Mouse (Mus musculus) heart, postnatal 0 days (tissue): ENCODE measurements around the gene Serpinb1c. TPM values are rescaled to one million over a fixed set of nuclear protein-coding genes. Genes with fewer than 3 reads are reported as not detected.
A peak's percentile ranks its signal among the peaks of the same experiment; 100 is the strongest.
"Not testable (repeated sequence)": the region's sequence is repeated elsewhere in the genome, so short reads cannot be mapped to it uniquely, and the experiment has no call there.

Experiments
- ATAC-seq: fragments of 200-750 bp; cut with Nextera tagmentation; 2 replicates; pipeline ENCODE4 v1.8.0; 2017; ENCODE audit warnings: low read depth, moderate number of reproducible peaks, moderate library complexity; ENCODE audit not compliant: insufficient read depth
- DNase-seq: peaks from one replicate; pipeline ENCODE4 v3.0.0-alpha.2; 2016; ENCODE audit warnings: low spot score
- H3K27ac ChIP-seq: fragments of 300-500 bp; sonication (generic); 2 replicates; pipeline ENCODE4 v1.5.1; 2014; ENCODE audit warnings: low read depth, mild to moderate bottlenecking
- H3K27me3 ChIP-seq: fragments of 300-500 bp; sonication (generic); 2 replicates; pipeline ENCODE4 v1.6.1; 2014; ENCODE audit warnings: low read length, mixed read lengths; ENCODE audit not compliant: control insufficient read depth, insufficient read depth
- H3K36me3 ChIP-seq: fragments of 300-500 bp; sonication (generic); replicated peaks from 2 replicates; pipeline ENCODE4 v1.6.1; 2014; ENCODE audit warnings: low read length, mixed read lengths; ENCODE audit not compliant: control insufficient read depth, insufficient read depth
- H3K4me1 ChIP-seq: fragments of 300-500 bp; sonication (generic); 2 replicates; pipeline ENCODE4 v1.6.1; 2014; ENCODE audit warnings: antibody characterized with exemption; ENCODE audit not compliant: control insufficient read depth, insufficient read depth
- H3K4me2 ChIP-seq: fragments of 300-500 bp; sonication (generic); 2 replicates; pipeline ENCODE4 v1.6.1; 2014; ENCODE audit warnings: low read depth, mild to moderate bottlenecking, low read length, moderate library complexity
- H3K4me3 ChIP-seq: fragments of 300-500 bp; sonication (generic); 2 replicates; pipeline ENCODE4 v1.5.1; 2014; ENCODE audit warnings: low read depth, low read length
- H3K9ac ChIP-seq: fragments of 300-500 bp; sonication (generic); replicated peaks from 2 replicates; pipeline ENCODE4 v1.6.1; 2014; ENCODE audit warnings: low read depth, low read length, mixed read lengths
- H3K9me3 ChIP-seq: fragments of 300-500 bp; sonication (generic); replicated peaks from 2 replicates; pipeline ENCODE4 v1.6.1; 2016; ENCODE audit warnings: low read length; ENCODE audit not compliant: control insufficient read depth
- CTCF ChIP-seq: IDR thresholded peaks from 2 replicates; pipeline ENCODE4 v1.5.1; 2016; ENCODE audit warnings: antibody characterized with exemption, control low read depth, low read depth
- EP300 ChIP-seq: IDR thresholded peaks from 2 replicates; pipeline ENCODE4 v1.6.1; 2016; ENCODE audit warnings: antibody characterized with exemption, low read depth
- whole genome bisulfite sequencing: fragments of 180-500 bp; shearing (Covaris S2); extraction: QIAGEN DNeasy Blood & Tissue Kit; methylation state at CpG from one replicate; pipeline ENCODE4 v1.1.7; 2014; 5-methylcytosine and 5-hydroxymethylcytosine counted together
- polyA plus RNA-seq: library from polyadenylated mRNA; unstranded; fragments of >200 nt; fragmentation: Nextera tagmentation; extraction: Ambion mirVana; gene quantifications from 2 replicates; pipeline ENCODE4 v1.2.1, GENCODE M21; 2015
- total RNA-seq: library from RNA; depleted of rRNA; stranded (reverse); fragments of >200 nt; gene quantifications from 2 replicates; pipeline ENCODE4 v1.2.3, GENCODE M21; 2014; ENCODE audit warnings: low replicate concordance

Gene Serpinb1c
- total and polyA plus RNA-seq, 2 experiments from 2014 or later: 0.25 TPM; not detected in 1

DNA sequence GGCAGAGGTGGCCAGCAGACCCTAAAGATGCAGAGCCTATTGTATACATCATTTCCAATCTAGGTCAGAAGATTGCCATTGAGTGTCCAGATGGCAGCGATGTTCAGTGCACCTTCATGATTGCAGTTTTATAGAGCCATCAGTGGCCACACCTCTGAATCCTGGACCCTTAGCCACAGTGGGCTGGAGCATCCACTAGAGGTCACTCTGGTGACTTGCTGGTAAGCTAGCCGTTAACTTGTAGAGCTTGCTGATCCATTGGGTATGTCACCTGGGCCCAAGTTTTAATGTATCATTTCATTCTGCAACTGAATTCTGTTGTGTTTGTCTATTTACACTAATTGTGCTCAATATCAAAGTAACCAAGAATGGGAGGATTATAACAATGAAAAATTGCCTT lies 32.4 kb downstream of the Serpinb1c start:
- H3K27ac ChIP-seq: no peak overlapping the region
- WGBS: 47% methylated on average over 2 of the region's 2 CpGs
- DNase-seq (no peak), ATAC-seq (no peak)
- H3K36me3 ChIP-seq: no peaks in the 10 kb centered on the region
- peak; percentile 47 for TF ChIP-seq CTCF
- no peak for TF ChIP-seq EP300
- no peak overlapping the region for H3K9ac ChIP-seq
- no peaks in the 10 kb centered on the region for H3K9me3 ChIP-seq
- no peaks in the 10 kb centered on the region for H3K4me1 ChIP-seq
- no peak overlapping the region for H3K4me2 ChIP-seq
- no peaks in the 10 kb centered on the region for H3K27me3 ChIP-seq
- H3K4me3 ChIP-seq: no peak overlapping the region

GRCm38 (mm10) chr13:32864529-32864928 lies 33.5 kb downstream of the Serpinb1c start:
- not testable (repeated sequence) for H3K4me1 ChIP-seq, H3K4me2 ChIP-seq, H3K9me3 ChIP-seq, ATAC-seq, H3K27me3 ChIP-seq, H3K9ac ChIP-seq, DNase-seq, H3K4me3 ChIP-seq, H3K36me3 ChIP-seq, H3K27ac ChIP-seq
- WGBS: 75% methylated on average over 1 of the region's 3 CpGs

GRCm38 (mm10) chr13:32863456-32863855 lies 34.6 kb downstream of the Serpinb1c start:
- no peaks in the 10 kb centered on the region for H3K4me1 ChIP-seq

GRCm38 (mm10) chr13:32860821-32861220 lies 37.2 kb downstream of the Serpinb1c start:
- H3K4me3 ChIP-seq: no peak overlapping the region
- DNase-seq (no peak), ATAC-seq (no peak)
- H3K4me1 ChIP-seq: no peaks in the 10 kb centered on the region
- no peak overlapping the region for H3K9ac ChIP-seq
- no peaks in the 10 kb centered on the region for H3K9me3 ChIP-seq
- H3K36me3 ChIP-seq: no peaks in the 10 kb centered on the region
- H3K4me2 ChIP-seq: no peak overlapping the region
- WGBS: 25% methylated on average over 3 of the region's 3 CpGs
- no peak overlapping the region for H3K27ac ChIP-seq
- TF ChIP-seq CTCF: no peak
- no peak for TF ChIP-seq EP300
- no peaks in the 10 kb centered on the region for H3K27me3 ChIP-seq

More at GRCm38 (mm10) chr13:32863456-32863855, 34.6 kb downstream of the Serpinb1c start:
- H3K36me3 ChIP-seq: no peaks in the 10 kb centered on the region
- ATAC-seq (no peak), DNase-seq (no peak)
- no peaks in the 10 kb centered on the region for H3K9me3 ChIP-seq
- no peak overlapping the region for H3K27ac ChIP-seq
- no peak overlapping the region for H3K4me2 ChIP-seq
- no peak overlapping the region for H3K9ac ChIP-seq
- no peak overlapping the region for H3K4me3 ChIP-seq
- TF ChIP-seq EP300 (no peak), CTCF (no peak)
- H3K27me3 ChIP-seq: no peaks in the 10 kb centered on the region

DNA sequence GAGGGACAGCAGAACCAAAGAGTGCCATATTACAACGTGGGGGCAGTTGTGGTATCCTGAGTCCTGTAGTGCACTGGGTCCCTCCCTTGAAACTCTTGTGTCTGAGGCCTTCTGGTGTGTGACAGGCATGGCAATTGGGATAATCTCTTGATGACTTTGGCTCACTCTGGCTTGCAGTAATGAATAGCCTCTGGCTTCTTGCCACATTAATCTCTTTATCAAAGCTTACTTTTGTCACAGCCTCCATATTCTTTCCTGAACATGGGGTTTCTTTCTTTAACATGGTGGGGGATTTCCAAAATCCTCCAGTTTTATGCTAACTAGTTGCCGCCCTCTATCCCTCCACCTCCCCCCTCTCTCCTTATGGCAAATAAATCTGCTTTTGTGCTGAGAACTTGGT lies 44.9 kb downstream of the Serpinb1c start:
- Histone ChIP-seq H3K4me1 (peaks cover 18% of the 10 kb centered on the region), H3K9ac (no peak overlapping the region), H3K9me3 (no peaks in the 10 kb centered on the region), H3K4me3 (no peak overlapping the region), H3K27me3 (no peaks in the 10 kb centered on the region), H3K27ac (no peak overlapping the region), H3K36me3 (no peaks in the 10 kb centered on the region), H3K4me2 (no peak overlapping the region)
- TF ChIP-seq CTCF (no peak), EP300 (no peak)
- 70% methylated on average over 2 of the region's 2 CpGs for WGBS
- DNase-seq: no peak
- ATAC-seq: no peak

DNA sequence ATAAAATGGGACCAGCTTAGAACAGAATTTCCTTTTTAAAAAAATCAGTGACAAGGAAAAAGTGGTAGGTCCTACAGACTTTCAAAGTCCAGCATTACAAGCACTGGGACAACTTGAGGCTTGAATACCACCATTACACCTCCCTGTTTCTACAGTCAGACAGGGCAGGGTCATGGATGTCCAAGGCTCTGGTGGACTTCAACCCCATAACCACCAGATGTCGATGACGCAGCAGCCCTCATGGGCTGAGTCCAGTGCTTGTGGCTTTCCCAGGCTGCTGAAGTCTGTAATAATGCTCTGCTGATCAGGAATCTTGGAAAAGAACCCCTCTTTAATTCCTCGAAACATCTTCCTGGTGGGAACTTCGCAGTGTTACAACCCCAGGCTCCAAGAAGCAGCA lies 45.5 kb downstream of the Serpinb1c start:
- ATAC-seq (no peak), DNase-seq (no peak)
- no peaks in the 10 kb centered on the region for H3K9me3 ChIP-seq
- TF ChIP-seq CTCF (no peak), EP300 (no peak)
- no peak overlapping the region for H3K4me3 ChIP-seq
- 88% methylated on average over 4 of the region's 4 CpGs for WGBS
- H3K4me2 ChIP-seq: no peak overlapping the region
- H3K4me1 ChIP-seq: peaks cover 18% of the 10 kb centered on the region
- H3K9ac ChIP-seq: no peak overlapping the region
- H3K36me3 ChIP-seq: no peaks in the 10 kb centered on the region
- no peaks in the 10 kb centered on the region for H3K27me3 ChIP-seq
- no peak overlapping the region for H3K27ac ChIP-seq
